8 mouse cellular contexts compared by ENCODE assay signal in the genomic region with DNA sequence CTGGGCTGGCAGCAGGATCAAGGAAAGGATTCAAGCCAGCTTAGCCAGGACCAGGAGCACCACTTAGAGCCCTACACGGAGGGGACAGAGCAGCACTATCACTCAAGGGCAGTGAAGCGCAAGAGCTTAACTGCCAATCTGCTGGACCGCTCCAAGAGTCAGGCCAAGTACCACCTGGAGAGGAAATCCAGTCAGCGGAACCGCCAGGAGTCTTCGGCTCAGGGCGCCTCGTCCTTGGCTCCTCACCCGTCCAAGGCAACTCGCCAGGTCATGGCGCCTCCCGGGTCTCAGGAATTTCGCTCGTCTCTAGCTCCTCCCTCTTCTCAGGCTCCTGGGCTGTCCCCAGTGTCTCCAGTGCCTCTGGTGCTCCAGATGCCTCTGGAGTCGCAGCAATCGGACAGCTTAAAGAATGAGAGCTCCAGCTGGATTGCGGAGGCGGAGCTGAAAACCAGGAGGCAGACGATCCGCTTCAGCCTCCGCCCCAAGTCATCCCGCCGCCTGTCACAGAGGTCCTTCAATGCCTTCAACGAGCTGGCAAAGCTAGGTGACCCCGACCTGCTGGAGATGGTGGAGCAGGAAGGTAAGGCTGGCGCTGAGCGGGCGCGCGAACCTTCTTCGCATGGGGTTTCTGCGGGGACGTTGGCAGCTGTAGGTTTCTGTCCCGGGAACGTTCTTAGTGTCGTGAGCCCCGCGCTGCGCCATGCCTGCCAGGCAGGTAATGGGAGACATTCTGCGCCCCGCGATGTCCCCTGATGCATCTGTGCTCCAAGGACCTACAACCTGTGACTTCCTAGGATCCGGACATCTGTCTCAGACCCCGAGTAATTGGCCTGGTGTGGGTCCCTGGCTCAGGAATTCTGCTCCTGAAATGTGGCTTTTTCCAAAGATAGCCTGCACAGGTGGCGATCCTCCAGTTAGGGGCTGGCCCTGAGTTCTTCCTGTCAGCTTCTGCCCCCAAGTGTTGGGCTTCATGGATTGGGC. TPM values are rescaled to one million over a fixed set of nuclear protein-coding genes. Genes with fewer than 3 reads are reported as not detected.
A peak's percentile ranks its signal among the peaks of the same experiment; 100 is the strongest.
DNase-seq lines count a peak whose midpoint lies in the region; ATAC-seq and TF ChIP-seq lines count a peak whose summit lies in the region.

A gene (plus strand): TSS at position 359 of the 981 bp plus-strand sequence.

- peak; percentile 83 for DNase-seq in heart, adult 11 months
- no peak for DNase-seq in heart, postnatal 25 days (ENCODE audit: low spot score)
- DNase-seq in heart, postnatal 4 days: peak; percentile 30
- DNase-seq in layer of hippocampus, adult 2 months (ENCODE audit: low spot score in 2 of 2): peak; percentile 10 to 14
- DNase-seq in liver, postnatal 0 days: no peak
- peak; percentile 38 for DNase-seq in ovary, postnatal 10 days (ENCODE audit: low spot score)
- no peak for DNase-seq in thymus, adult 18-20 months

- TF ChIP-seq EP300 in liver, postnatal 0 days (IDR thresholded peaks at IDR 0.05; ENCODE audit: low read depth): no peak

- WGBS in forebrain, embryonic 16.5 days: 2% methylated on average over 45 of the region's 45 CpGs
- 3% methylated on average over 44 of the region's 45 CpGs for WGBS in liver, postnatal 0 days (ENCODE audit: insufficient replicate concordance)

- no peak for TF ChIP-seq CTCF in layer of hippocampus, adult 2 months (conservative IDR thresholded peaks at IDR 0.05)
- no peak for TF ChIP-seq CTCF in liver, postnatal 0 days (IDR thresholded peaks at IDR 0.05; ENCODE audit: low read depth)

- no peaks in the 10 kb centered on the region for H3K9me3 ChIP-seq in forebrain, embryonic 16.5 days (ENCODE audit: control insufficient read depth, low read length)
- H3K9me3 ChIP-seq in liver, postnatal 0 days (ENCODE audit: low read length): no peaks in the 10 kb centered on the region

- no peaks in the 10 kb centered on the region for H3K36me3 ChIP-seq in forebrain, embryonic 16.5 days (ENCODE audit: control insufficient read depth, insufficient read depth)
- no peaks in the 10 kb centered on the region for H3K36me3 ChIP-seq in liver, postnatal 0 days (replicated peaks; ENCODE audit: insufficient read depth, low read length)

- peak within 1 kb of the TSS; percentile 64 for H3K9ac ChIP-seq in forebrain, embryonic 16.5 days (replicated peaks; ENCODE audit: low read depth, low read length)
- no peak within 1 kb of the TSS for H3K9ac ChIP-seq in liver, postnatal 0 days (replicated peaks)

- intact Hi-C loops in heart, postnatal 25 days (cut with DNase I): no loop called here

- H3K4me2 ChIP-seq in forebrain, embryonic 16.5 days (ENCODE audit: low read length): peak within 1 kb of the TSS; percentile 93
- H3K4me2 ChIP-seq in liver, postnatal 0 days (ENCODE audit: low read depth, low read length): peak within 1 kb of the TSS; percentile 26; the same call in 1 of the 2 replicates

- ATAC-seq in forebrain, embryonic 16.5 days: peak; percentile 75
- ATAC-seq in liver, postnatal 0 days: no peak

- H3K4me3 ChIP-seq in forebrain, embryonic 16.5 days (replicated peaks; ENCODE audit: low read length): peak within 1 kb of the TSS; percentile 58
- peak within 1 kb of the TSS; percentile 45 for H3K4me3 ChIP-seq in layer of hippocampus, adult 2 months
- H3K4me3 ChIP-seq in liver, postnatal 0 days (ENCODE audit: low read depth, low read length): no peak within 1 kb of the TSS

- no peak within 1 kb of the TSS for H3K27ac ChIP-seq in forebrain, embryonic 16.5 days (ENCODE audit: low read length)
- H3K27ac ChIP-seq in layer of hippocampus, adult 2 months: no peak within 1 kb of the TSS
- no peak within 1 kb of the TSS for H3K27ac ChIP-seq in liver, postnatal 0 days (ENCODE audit: low read depth)

- H3K4me1 ChIP-seq in forebrain, embryonic 16.5 days (replicated peaks; ENCODE audit: control insufficient read depth, insufficient read depth, low read length): peaks cover 3% of the 10 kb centered on the region; the same call in 1 of the 2 replicates
- no peaks in the 10 kb centered on the region for H3K4me1 ChIP-seq in liver, postnatal 0 days (ENCODE audit: insufficient read depth)

- H3K27me3 ChIP-seq in forebrain, embryonic 16.5 days (replicated peaks; ENCODE audit: control insufficient read depth, insufficient read depth, low read length): no peaks in the 10 kb centered on the region; the same call in 1 of the 2 replicates
- no peaks in the 10 kb centered on the region for H3K27me3 ChIP-seq in liver, postnatal 0 days (ENCODE audit: insufficient read depth, low read length)

RNA-seq across cellular contexts. Expression of the gene that starts here (rescaled TPM):
- under 1 TPM in 1 of 2 experiments, not detected in 1; 0.16 TPM for total RNA-seq in heart, postnatal 25 days (2021)
- 0.20 and 0.47 TPM in 2 replicates for polyA plus RNA-seq in forebrain, embryonic 16.5 days (2015; fragmentation: Nextera tagmentation; extraction: Ambion mirVana)
- under 1 TPM; 0.11 to 0.26 TPM for total RNA-seq in heart, postnatal 4 days (2021)
- 1 to 10 TPM; 1.2 to 1.4 TPM for total RNA-seq in layer of hippocampus, adult 2 months (2021)
- 0.01 TPM in 1 of 2 replicates, not detected in the other for polyA plus RNA-seq in liver, postnatal 0 days (2015; fragmentation: Nextera tagmentation; extraction: Ambion mirVana)

Comparison
In these comparisons a context has a peak if more than half of its experiments do, and no peak if none do; other contexts are left out.
1. DNase-seq: peak in heart, adult 11 months (single experiment), layer of hippocampus, adult 2 months (2 of 2) and ovary, postnatal 10 days (single experiment); none in heart, postnatal 25 days (single experiment), liver, postnatal 0 days (single experiment) and thymus, adult 18-20 months (0 of 2).
2. Peak in ATAC-seq, H3K4me3 ChIP-seq, H3K9ac ChIP-seq and H3K4me2 ChIP-seq in forebrain, embryonic 16.5 days; RNA of the gene not detected or under 1 TPM.
3. Peak in DNase-seq in heart, postnatal 4 days; RNA of the gene not detected or under 1 TPM.